ENCODE assay signal across 9 mouse cellular contexts in genomic region chr9:44287003-44287400, GRCm38 (mm10). TPM values are rescaled to one million over a fixed set of nuclear protein-coding genes. Genes with fewer than 3 reads are reported as not detected.
A peak's percentile ranks its signal among the peaks of the same experiment; 100 is the strongest.
DNase-seq lines count a peak whose midpoint lies in the region; ATAC-seq and TF ChIP-seq lines count a peak whose summit lies in the region.
"Had no signal": no experiment of that assay in that cellular context is flagged by ENCODE, and none has a peak within 500 bp of the region (broad histone marks: within the 10 kb centered on the region; RNA-seq: fewer than 3 reads in every experiment).

No protein-coding gene starts in this region.

- peak; percentile 32 for DNase-seq in cerebellum, adult 8-10 months
- DNase-seq in MN1 (ENCODE audit: low spot score) = no peak
- DNase-seq in kidney, adult 18-20 months = no peak
- DNase-seq in adrenal gland, adult (ENCODE audit: inconsistent age in 2 of 2, low spot score in 1 of 2) = no peak

- TF ChIP-seq CTCF in ES-Bruce4 (IDR thresholded peaks at IDR 0.05; ENCODE audit: low read depth, low read length) = no peak

- 5% methylated on average over 11 of the region's 11 CpGs for WGBS in forebrain, embryonic 15.5 days
- WGBS in liver, embryonic 16.5 days (ENCODE audit: insufficient replicate concordance) = 6% methylated on average over 11 of the region's 11 CpGs

- H3K4me2 ChIP-seq in forebrain, embryonic 15.5 days (replicated peaks) = peak overlapping the region; percentile 95
- peak overlapping the region; percentile 88 for H3K4me2 ChIP-seq in liver, embryonic 16.5 days (ENCODE audit: low read depth, low read length)

- H3K4me1 ChIP-seq in ES-Bruce4 (ENCODE audit: control insufficient read depth, insufficient read depth, low read length) = peaks cover 1% of the 10 kb centered on the region
- H3K4me1 ChIP-seq in forebrain, embryonic 15.5 days = peaks cover 23% of the 10 kb centered on the region
- H3K4me1 ChIP-seq in liver, embryonic 16.5 days (ENCODE audit: control insufficient read depth, low read depth, low read length) = peaks cover 34% of the 10 kb centered on the region

- TF ChIP-seq POLR2A in ES-Bruce4 (IDR thresholded peaks at IDR 0.05; ENCODE audit: insufficient read depth, low read length) = no peak

- H3K4me3 ChIP-seq in ES-Bruce4 (ENCODE audit: low read depth, low read length) = peak overlapping the region; percentile 71
- H3K4me3 ChIP-seq in forebrain, embryonic 15.5 days = peak overlapping the region; percentile 62
- H3K4me3 ChIP-seq in liver, embryonic 16.5 days (ENCODE audit: low read depth, low read length) = peak overlapping the region; percentile 75

- no peak for ATAC-seq in cerebellum, adult (ENCODE audit: insufficient number of reproducible peaks, low FRiP score, low TSS enrichment)
- no peak for ATAC-seq in forebrain, embryonic 15.5 days (replicated peaks)
- no peak for ATAC-seq in liver, embryonic 16.5 days (ENCODE audit: low read depth)

- no peaks in the 10 kb centered on the region for H3K9me3 ChIP-seq in ES-Bruce4 (replicated peaks; ENCODE audit: control insufficient read depth, insufficient read depth, low read length, poor library complexity, severe bottlenecking)
- no peaks in the 10 kb centered on the region for H3K9me3 ChIP-seq in forebrain, embryonic 15.5 days
- no peaks in the 10 kb centered on the region for H3K9me3 ChIP-seq in liver, embryonic 16.5 days (replicated peaks; ENCODE audit: control insufficient read depth, low read length)

- no peak for TF ChIP-seq EP300 in ES-Bruce4 (IDR thresholded peaks at IDR 0.05; ENCODE audit: insufficient read depth, low read depth, low read length)

- H3K9ac ChIP-seq in ES-Bruce4 (ENCODE audit: low read depth, poor library complexity, severe bottlenecking) = peak overlapping the region; percentile 28
- peak overlapping the region; percentile 86 for H3K9ac ChIP-seq in forebrain, embryonic 15.5 days (replicated peaks)
- H3K9ac ChIP-seq in liver, embryonic 16.5 days (ENCODE audit: low read depth, low read length) = peak overlapping the region; percentile 95

- H3K27me3 ChIP-seq in ES-Bruce4 (ENCODE audit: control insufficient read depth, insufficient read depth, low read length, poor library complexity, severe bottlenecking) = peaks cover 3% of the 10 kb centered on the region
- H3K27me3 ChIP-seq in forebrain, embryonic 15.5 days = no peaks in the 10 kb centered on the region
- H3K27me3 ChIP-seq in liver, embryonic 16.5 days (ENCODE audit: control insufficient read depth, insufficient read depth, low read depth, low read length) = no peaks in the 10 kb centered on the region; the same call in 1 of the 2 replicates

- H3K36me3 ChIP-seq in ES-Bruce4 (ENCODE audit: control insufficient read depth, insufficient read depth, low read length, poor library complexity, severe bottlenecking) = no peaks in the 10 kb centered on the region
- H3K36me3 ChIP-seq in forebrain, embryonic 15.5 days = peaks cover 10% of the 10 kb centered on the region; the same call in 1 of the 2 replicates
- H3K36me3 ChIP-seq in liver, embryonic 16.5 days (ENCODE audit: control insufficient read depth, insufficient read depth) = peaks cover 14% of the 10 kb centered on the region

- H3K27ac ChIP-seq in ES-Bruce4 (ENCODE audit: insufficient read depth, low read length) = no peak overlapping the region
- peak overlapping the region; percentile 43 for H3K27ac ChIP-seq in forebrain, embryonic 15.5 days (replicated peaks)
- peak overlapping the region; percentile 96 for H3K27ac ChIP-seq in liver, embryonic 16.5 days (ENCODE audit: low read length)

RNA-seq across cellular contexts. Expression of gene Abcg4, which starts 1.4 kb away (rescaled TPM):
- 0.62 and 1.3 TPM in 2 replicates for polyA plus RNA-seq in ES-Bruce4 (2011; ENCODE audit: insufficient read depth, insufficient read length, low read depth, missing spikeins)
- 14.2 and 15.6 TPM in 2 replicates for polyA plus RNA-seq in forebrain, embryonic 15.5 days (2015; fragmentation: Nextera tagmentation; extraction: Ambion mirVana)
- 16.0 and 17.9 TPM in 2 replicates for polyA plus RNA-seq in liver, embryonic 16.5 days (2015; fragmentation: Nextera tagmentation; extraction: Ambion mirVana)

RNA-seq across cellular contexts. Expression of gene Hinfp, which starts 18.5 kb away (rescaled TPM):
- polyA plus RNA-seq in ES-Bruce4 (2011; ENCODE audit: insufficient read depth, insufficient read length, low read depth, missing spikeins) = 24.8 and 27.8 TPM in 2 replicates
- 33.4 and 35.4 TPM in 2 replicates for polyA plus RNA-seq in forebrain, embryonic 15.5 days (2015; fragmentation: Nextera tagmentation; extraction: Ambion mirVana)
- 10.1 and 12.6 TPM in 2 replicates for polyA plus RNA-seq in liver, embryonic 16.5 days (2015; fragmentation: Nextera tagmentation; extraction: Ambion mirVana)

RNA-seq across cellular contexts. Expression of gene Nlrx1, which starts 18.6 kb away (rescaled TPM):
- polyA plus RNA-seq in ES-Bruce4 (2011; ENCODE audit: insufficient read depth, insufficient read length, low read depth, missing spikeins) = 1.6 and 2.3 TPM in 2 replicates
- 4.5 and 5.2 TPM in 2 replicates for polyA plus RNA-seq in forebrain, embryonic 15.5 days (2015; fragmentation: Nextera tagmentation; extraction: Ambion mirVana)
- 4.3 and 5.0 TPM in 2 replicates for polyA plus RNA-seq in liver, embryonic 16.5 days (2015; fragmentation: Nextera tagmentation; extraction: Ambion mirVana)

RNA-seq across cellular contexts. Expression of gene C2cd2l, which starts 33.1 kb away (rescaled TPM):
- polyA plus RNA-seq in ES-Bruce4 (2011; ENCODE audit: insufficient read depth, insufficient read length, low read depth, missing spikeins) = 5.1 and 7.0 TPM in 2 replicates
- polyA plus RNA-seq in forebrain, embryonic 15.5 days (2015; fragmentation: Nextera tagmentation; extraction: Ambion mirVana) = 21.5 and 24.2 TPM in 2 replicates
- polyA plus RNA-seq in liver, embryonic 16.5 days (2015; fragmentation: Nextera tagmentation; extraction: Ambion mirVana) = 7.8 and 9.1 TPM in 2 replicates

RNA-seq across cellular contexts. Expression of gene Pdzd3, which starts 35.7 kb away (rescaled TPM):
- polyA plus RNA-seq in ES-Bruce4 (2011; ENCODE audit: insufficient read depth, insufficient read length, low read depth, missing spikeins) = not detected in 2 replicates
- 0.59 and 0.61 TPM in 2 replicates for polyA plus RNA-seq in forebrain, embryonic 15.5 days (2015; fragmentation: Nextera tagmentation; extraction: Ambion mirVana)
- polyA plus RNA-seq in liver, embryonic 16.5 days (2015; fragmentation: Nextera tagmentation; extraction: Ambion mirVana) = 0.04 and 0.14 TPM in 2 replicates
- polyA plus RNA-seq: C2C12 had no signal

Comparison
In these comparisons a context has a peak if more than half of its experiments do, and no peak if none do; other contexts are left out.
1. H3K9ac ChIP-seq: peak in every context shown above with its lines; median percentile 95 in liver, embryonic 16.5 days; 86 in forebrain, embryonic 15.5 days; 28 in ES-Bruce4.